Mouse (Mus musculus): Measurements from ENCODE around the gene Tmem145. TPM values are rescaled to one million over a fixed set of nuclear protein-coding genes. Genes with fewer than 3 reads are reported as not detected.

The Tmem145 gene
- polyA plus RNA-seq, 1 experiment from 2014 or later: 1.7 TPM

DNA sequence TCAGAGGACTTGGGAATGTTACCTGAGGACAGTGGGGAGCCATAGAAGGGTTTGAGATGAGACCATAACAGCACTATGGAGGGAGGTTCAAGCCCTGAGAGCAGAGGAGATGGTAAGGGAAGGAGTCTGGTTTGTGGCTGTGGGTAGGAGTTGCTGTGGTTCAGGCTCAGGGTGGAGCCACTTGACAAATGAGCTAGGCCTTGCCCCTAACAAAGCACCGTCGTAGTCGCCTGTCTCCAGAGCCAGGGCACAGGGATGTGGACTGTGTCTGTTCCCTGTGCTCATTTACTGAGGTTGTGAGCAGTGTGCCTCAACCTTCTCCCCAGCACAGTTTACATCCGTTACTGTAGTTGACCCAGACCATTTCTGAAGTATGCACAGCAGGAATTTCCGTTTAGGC, 31.3 kb upstream of the Tmem145 start:
- Histone ChIP-seq H3K27me3 (replicated peaks; ENCODE audit: control insufficient read depth, insufficient read depth, low read length) (no peaks in the 10 kb centered on the region), H3K9ac (ENCODE audit: low read depth, low read length) (peak overlapping the region; percentile 42; the same call in 1 of the 2 replicates), H3K27ac (replicated peaks; ENCODE audit: low read depth, low read length) (peak overlapping the region; percentile 55), H3K36me3 (ENCODE audit: control insufficient read depth, insufficient read depth, low read length) (peaks cover 49% of the 10 kb centered on the region), H3K4me3 (ENCODE audit: low read depth, low read length) (no peak overlapping the region), H3K9me3 (ENCODE audit: control insufficient read depth, low read length) (no peaks in the 10 kb centered on the region), H3K4me2 (ENCODE audit: low read depth, low read length) (no peak overlapping the region), H3K4me1 (ENCODE audit: control insufficient read depth, insufficient read depth, low read length) (peaks cover 30% of the 10 kb centered on the region)
- ATAC-seq (ENCODE audit: low read depth) (no peak), DNase-seq (ENCODE audit: low spot score) (no peak)
- WGBS: 44% methylated on average over 3 of the region's 5 CpGs

DNA sequence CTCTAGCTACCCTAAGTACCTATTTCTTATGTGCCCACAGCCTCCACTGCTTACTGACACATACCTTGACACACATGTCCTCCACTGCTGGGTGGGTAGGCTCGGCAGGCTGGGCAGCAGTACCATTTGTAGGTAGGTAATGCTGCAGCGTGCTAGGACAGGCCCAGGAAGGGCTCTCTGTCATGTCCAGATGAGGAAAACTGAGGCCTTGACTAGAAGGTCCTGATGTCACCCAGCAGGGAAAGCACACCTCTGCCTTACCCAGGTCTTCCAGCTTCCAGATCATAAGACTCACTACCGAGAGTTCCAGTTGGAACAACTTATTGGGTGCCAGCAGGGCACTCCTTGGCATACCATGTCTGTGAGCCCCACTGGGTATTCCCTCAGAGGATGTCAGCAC, 30.9 kb upstream of the Tmem145 start:
- ATAC-seq (ENCODE audit: low read depth) (no peak), DNase-seq (ENCODE audit: low spot score) (no peak)
- Histone ChIP-seq H3K27me3 (replicated peaks; ENCODE audit: control insufficient read depth, insufficient read depth, low read length) (no peaks in the 10 kb centered on the region), H3K36me3 (ENCODE audit: control insufficient read depth, insufficient read depth, low read length) (peaks cover 49% of the 10 kb centered on the region), H3K9ac (ENCODE audit: low read depth, low read length) (peak overlapping the region; percentile 41; the same call in 1 of the 2 replicates), H3K4me1 (ENCODE audit: control insufficient read depth, insufficient read depth, low read length) (peaks cover 32% of the 10 kb centered on the region), H3K4me3 (ENCODE audit: low read depth, low read length) (no peak overlapping the region), H3K27ac (replicated peaks; ENCODE audit: low read depth, low read length) (peak overlapping the region; percentile 55), H3K9me3 (ENCODE audit: control insufficient read depth, low read length) (no peaks in the 10 kb centered on the region), H3K4me2 (ENCODE audit: low read depth, low read length) (no peak overlapping the region)
- 77% methylated on average over 3 of the region's 3 CpGs for WGBS

DNA sequence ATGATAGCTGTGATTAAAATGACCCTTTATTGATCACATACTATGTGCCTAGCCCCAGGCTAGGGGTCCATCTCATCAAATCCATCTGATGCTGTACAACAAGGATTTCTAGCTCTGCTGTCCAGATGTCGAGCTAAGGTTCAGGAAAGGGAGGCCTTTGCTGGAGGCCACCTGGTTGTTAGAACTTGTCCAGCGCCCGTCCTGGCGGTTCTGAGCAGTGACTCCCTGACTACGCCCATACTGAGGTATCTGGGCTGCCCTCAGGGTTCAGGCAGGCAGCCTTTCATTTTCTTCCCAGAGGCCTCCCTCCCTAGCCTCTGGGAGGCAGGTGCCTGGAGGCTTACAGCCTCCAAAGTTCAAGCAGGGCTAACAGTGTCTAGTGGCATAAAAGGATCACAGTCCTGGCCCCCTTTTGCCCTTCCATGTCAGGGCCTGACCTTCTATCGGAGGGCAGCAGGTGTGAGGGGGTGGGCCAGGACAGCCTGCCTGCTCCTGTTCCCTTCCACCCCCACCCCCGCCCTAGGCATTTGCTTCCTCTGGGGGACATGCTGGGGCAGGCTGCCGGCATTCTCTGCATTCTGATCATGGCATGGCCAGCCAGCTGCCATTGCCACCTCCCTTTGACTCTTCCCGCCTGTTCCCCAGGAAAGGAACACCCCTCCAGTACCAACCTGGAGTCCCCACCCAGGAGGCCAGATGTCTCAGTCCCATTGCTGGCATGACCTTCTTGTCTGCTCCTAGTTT, 30.2 kb upstream of the Tmem145 start:
- peaks cover 39% of the 10 kb centered on the region for H3K4me1 ChIP-seq (ENCODE audit: control insufficient read depth, insufficient read depth, low read length)
- ATAC-seq (ENCODE audit: low read depth) (no peak), DNase-seq (ENCODE audit: low spot score) (peak; percentile 54)
- WGBS: 45% methylated on average over 8 of the region's 9 CpGs
- H3K27me3 ChIP-seq (replicated peaks; ENCODE audit: control insufficient read depth, insufficient read depth, low read length): no peaks in the 10 kb centered on the region
- peak overlapping the region; percentile 41 for H3K9ac ChIP-seq (ENCODE audit: low read depth, low read length)
- H3K4me3 ChIP-seq (ENCODE audit: low read depth, low read length): no peak overlapping the region
- peaks cover 48% of the 10 kb centered on the region for H3K36me3 ChIP-seq (ENCODE audit: control insufficient read depth, insufficient read depth, low read length)
- peak overlapping the region; percentile 67 for H3K27ac ChIP-seq (replicated peaks; ENCODE audit: low read depth, low read length)
- no peaks in the 10 kb centered on the region for H3K9me3 ChIP-seq (ENCODE audit: control insufficient read depth, low read length)
- H3K4me2 ChIP-seq (ENCODE audit: low read depth, low read length): 0 out of 2 replicates have a peak overlapping the region, but pooled peaks have one; percentile 12

DNA sequence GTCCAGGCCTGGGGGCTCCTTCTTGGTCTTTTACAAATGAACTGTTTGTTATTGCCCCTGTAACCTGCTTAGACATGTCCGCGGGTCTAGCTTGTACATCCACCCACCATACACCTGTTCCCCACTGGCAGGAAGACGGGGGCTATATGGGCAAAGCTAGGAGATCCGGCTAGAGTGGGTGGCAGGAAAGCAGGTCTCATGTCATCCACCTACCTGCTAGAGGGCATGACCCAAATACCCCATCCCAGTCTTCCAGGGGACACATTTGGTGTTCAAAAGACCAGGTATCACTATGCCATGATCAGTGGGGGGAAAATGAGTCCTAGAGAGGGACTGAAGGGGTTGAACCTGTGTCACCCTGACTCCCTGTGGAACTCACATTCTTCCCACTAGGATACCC, 28.5 kb upstream of the Tmem145 start:
- 82% methylated on average over 4 of the region's 4 CpGs for WGBS
- Histone ChIP-seq H3K4me1 (ENCODE audit: control insufficient read depth, insufficient read depth, low read length) (peaks cover 48% of the 10 kb centered on the region), H3K9ac (ENCODE audit: low read depth, low read length) (peak overlapping the region; percentile 77)

DNA sequence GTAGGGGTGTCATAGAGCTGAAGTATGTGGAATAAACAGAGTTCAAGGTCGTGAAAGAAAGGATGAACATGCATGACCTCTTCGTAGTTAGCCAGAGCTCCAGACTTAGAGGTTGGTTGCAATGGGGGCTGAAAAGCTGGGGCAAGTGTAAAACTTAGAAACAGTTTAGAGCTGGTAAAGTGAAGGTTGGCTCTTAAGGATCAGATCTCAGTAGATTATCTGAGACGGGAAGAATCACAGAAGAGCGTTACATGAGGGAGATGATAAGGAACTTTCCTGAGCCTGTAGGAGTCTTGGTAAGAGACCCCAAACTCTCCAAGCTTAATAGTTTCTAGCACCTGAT, 27.9 kb upstream of the Tmem145 start:
- no peaks in the 10 kb centered on the region for H3K27me3 ChIP-seq (replicated peaks; ENCODE audit: control insufficient read depth, insufficient read depth, low read length)
- H3K27ac ChIP-seq (replicated peaks; ENCODE audit: low read depth, low read length): peak overlapping the region; percentile 99
- peaks cover 48% of the 10 kb centered on the region for H3K4me1 ChIP-seq (ENCODE audit: control insufficient read depth, insufficient read depth, low read length)
- peak overlapping the region; percentile 90 for H3K4me3 ChIP-seq (ENCODE audit: low read depth, low read length)
- 10% methylated on average over 4 of the region's 4 CpGs for WGBS
- DNase-seq (ENCODE audit: low spot score) (no peak), ATAC-seq (ENCODE audit: low read depth) (no peak)
- no peaks in the 10 kb centered on the region for H3K9me3 ChIP-seq (ENCODE audit: control insufficient read depth, low read length)
- peak overlapping the region; percentile 84 for H3K4me2 ChIP-seq (ENCODE audit: low read depth, low read length)
- peak overlapping the region; percentile 77 for H3K9ac ChIP-seq (ENCODE audit: low read depth, low read length)
- peaks cover 26% of the 10 kb centered on the region for H3K36me3 ChIP-seq (ENCODE audit: control insufficient read depth, insufficient read depth, low read length)

More for the DNA sequence above, 28.5 kb upstream of the Tmem145 start:
- Histone ChIP-seq H3K9me3 (ENCODE audit: control insufficient read depth, low read length) (no peaks in the 10 kb centered on the region), H3K27ac (replicated peaks; ENCODE audit: low read depth, low read length) (peak overlapping the region; percentile 99), H3K27me3 (replicated peaks; ENCODE audit: control insufficient read depth, insufficient read depth, low read length) (no peaks in the 10 kb centered on the region), H3K4me3 (ENCODE audit: low read depth, low read length) (peak overlapping the region; percentile 90), H3K4me2 (ENCODE audit: low read depth, low read length) (peak overlapping the region; percentile 84), H3K36me3 (ENCODE audit: control insufficient read depth, insufficient read depth, low read length) (peaks cover 31% of the 10 kb centered on the region)
- ATAC-seq (ENCODE audit: low read depth): no peak
- no peak for DNase-seq (ENCODE audit: low spot score)

DNA sequence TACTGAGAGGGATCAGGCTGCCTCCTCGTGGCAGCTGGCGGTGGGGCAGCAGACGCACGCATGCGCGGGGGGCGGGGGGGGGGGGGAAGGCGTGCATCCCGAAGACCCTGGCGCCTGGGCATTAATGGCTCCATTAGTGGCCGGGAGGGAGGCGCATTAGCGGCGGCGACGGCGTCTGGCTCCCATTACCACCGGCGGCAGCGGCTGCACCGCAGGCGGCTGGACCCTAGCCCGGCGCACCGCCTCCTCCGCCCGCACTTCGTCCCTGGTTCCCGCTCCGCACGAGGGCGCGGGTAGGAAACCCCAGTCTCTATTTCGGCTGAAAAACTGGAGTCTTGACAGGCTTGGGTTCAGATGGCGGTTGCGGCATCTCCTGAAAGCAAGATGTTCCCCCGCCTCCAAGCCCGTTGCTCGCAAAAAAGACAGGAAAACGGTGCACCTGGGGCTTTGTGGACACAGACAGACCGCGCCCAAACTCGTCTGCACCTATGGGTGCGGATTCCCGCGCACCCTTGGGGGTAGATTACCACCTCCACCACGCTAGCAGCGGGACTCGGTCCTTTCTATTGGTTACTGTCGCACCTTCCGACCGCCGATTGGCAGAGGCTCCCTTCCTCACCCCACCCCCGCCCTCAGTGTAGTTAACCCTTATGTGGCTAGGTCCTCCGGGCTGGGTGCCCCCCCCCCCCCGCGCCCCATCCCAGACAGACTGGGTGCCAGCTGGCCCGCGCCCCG, 27.4 kb upstream of the Tmem145 start:
- peak; percentile 97 for DNase-seq (ENCODE audit: low spot score)
- peaks cover 20% of the 10 kb centered on the region; the same call in 1 of the 2 replicates for H3K36me3 ChIP-seq (ENCODE audit: control insufficient read depth, insufficient read depth, low read length)
- WGBS: under 1% methylated on average over 45 of the region's 60 CpGs
- H3K4me3 ChIP-seq (ENCODE audit: low read depth, low read length): peak overlapping the region; percentile 90
- H3K4me2 ChIP-seq (ENCODE audit: low read depth, low read length): peak overlapping the region; percentile 84
- peak overlapping the region; percentile 99 for H3K27ac ChIP-seq (replicated peaks; ENCODE audit: low read depth, low read length)
- no peaks in the 10 kb centered on the region for H3K27me3 ChIP-seq (replicated peaks; ENCODE audit: control insufficient read depth, insufficient read depth, low read length)
- peaks cover 51% of the 10 kb centered on the region for H3K4me1 ChIP-seq (ENCODE audit: control insufficient read depth, insufficient read depth, low read length)
- no peaks in the 10 kb centered on the region for H3K9me3 ChIP-seq (ENCODE audit: control insufficient read depth, low read length)
- H3K9ac ChIP-seq (ENCODE audit: low read depth, low read length): peak overlapping the region; percentile 77
- peak; percentile 64 for ATAC-seq (ENCODE audit: low read depth)

DNA sequence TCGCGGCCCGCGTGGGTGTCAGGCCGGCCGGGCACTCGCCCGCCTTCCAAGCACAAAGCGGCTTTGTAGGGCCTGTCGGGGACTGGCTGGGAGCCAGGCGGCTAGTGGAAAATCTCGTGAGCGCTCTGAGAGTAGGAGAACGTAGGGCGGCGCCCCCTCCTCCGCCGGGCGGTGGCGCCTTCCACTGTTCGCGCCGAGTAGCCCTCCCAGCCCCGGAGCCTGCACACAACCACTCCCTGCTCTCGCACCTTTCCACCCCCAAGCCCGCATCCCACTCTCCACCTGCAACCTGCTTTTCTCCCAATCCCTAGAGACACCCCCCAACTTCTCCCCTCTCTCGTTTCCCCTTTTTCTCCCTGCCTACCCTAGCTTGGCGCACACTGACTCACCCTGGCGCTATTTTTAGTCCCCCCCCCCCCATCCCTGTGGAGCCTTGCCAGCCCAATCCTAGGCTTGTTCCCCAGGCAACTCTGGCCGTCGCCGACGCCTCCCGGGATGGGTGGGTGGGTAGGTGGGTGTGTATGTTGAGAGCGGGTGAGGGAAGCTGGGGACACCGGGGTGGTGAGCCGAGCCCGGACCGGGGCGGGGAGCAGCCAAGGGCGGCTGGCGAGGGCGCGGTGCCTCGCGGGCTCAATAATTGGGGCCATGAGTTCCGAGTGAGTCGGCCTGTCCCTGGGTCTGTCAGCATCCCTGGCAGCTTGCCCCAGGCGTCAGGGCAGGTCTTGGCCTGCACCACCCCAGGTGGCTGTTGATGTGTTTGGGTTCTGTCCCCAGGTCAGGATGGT, 26.6 kb upstream of the Tmem145 start:
- peak overlapping the region; percentile 99 for H3K27ac ChIP-seq (replicated peaks; ENCODE audit: low read depth, low read length)
- ATAC-seq (ENCODE audit: low read depth) (peak; percentile 56), DNase-seq (ENCODE audit: low spot score) (peak; percentile 96)
- peak overlapping the region; percentile 84 for H3K4me2 ChIP-seq (ENCODE audit: low read depth, low read length)
- H3K4me3 ChIP-seq (ENCODE audit: low read depth, low read length): peak overlapping the region; percentile 90
- H3K9ac ChIP-seq (ENCODE audit: low read depth, low read length): peak overlapping the region; percentile 77
- under 1% methylated on average over 24 of the region's 49 CpGs for WGBS
- no peaks in the 10 kb centered on the region for H3K9me3 ChIP-seq (ENCODE audit: control insufficient read depth, low read length)
- H3K36me3 ChIP-seq (ENCODE audit: control insufficient read depth, insufficient read depth, low read length): peaks cover 15% of the 10 kb centered on the region; the same call in 1 of the 2 replicates
- H3K4me1 ChIP-seq (ENCODE audit: control insufficient read depth, insufficient read depth, low read length): peaks cover 53% of the 10 kb centered on the region
- no peaks in the 10 kb centered on the region for H3K27me3 ChIP-seq (replicated peaks; ENCODE audit: control insufficient read depth, insufficient read depth, low read length)
